Mouse (Mus musculus) olfactory bulb, adult 2 months (tissue): Measurements from ENCODE around the gene Grin3b. TPM values are rescaled to one million over a fixed set of nuclear protein-coding genes. Genes with fewer than 3 reads are reported as not detected.

Source experiments
- H3K27ac ChIP-seq: fragments of 200-500 bp; 2 replicates; pipeline ENCODE4 v1.5.1; 2012; ENCODE audit warnings: low read depth, low read length; ENCODE audit not compliant: insufficient read depth
- H3K4me1 ChIP-seq: fragments of 200-500 bp; 2 replicates; pipeline ENCODE4 v1.6.1; 2012; ENCODE audit warnings: low read length; ENCODE audit not compliant: control insufficient read depth, insufficient read depth
- H3K4me3 ChIP-seq: fragments of 200-500 bp; 2 replicates; pipeline ENCODE4 v1.5.1; 2012; ENCODE audit warnings: mild to moderate bottlenecking, low read depth, low read length, moderate library complexity; ENCODE audit not compliant: insufficient read depth
- CTCF ChIP-seq: fragments of 200-500 bp; IDR thresholded peaks from 2 replicates; pipeline ENCODE4 v1.5.1; 2012; ENCODE audit warnings: low read depth, mild to moderate bottlenecking, low read length, moderate library complexity; ENCODE audit not compliant: insufficient read depth
- POLR2A ChIP-seq: fragments of 200-500 bp; IDR thresholded peaks from 2 replicates; pipeline ENCODE4 v1.6.1; 2012; ENCODE audit warnings: mild to moderate bottlenecking, low read depth, low read length, moderate library complexity; ENCODE audit not compliant: insufficient read depth
- WGBS: fragments of 180-500 bp; shearing (Covaris S2); methylation state at CpG from one replicate; pipeline ENCODE4 v1.1.7; 2018; 5-methylcytosine and 5-hydroxymethylcytosine counted together
- polyA plus RNA-seq: library from polyadenylated mRNA; stranded (reverse); fragments of >200 nt; gene quantifications from 2 replicates; pipeline ENCODE4 v1.2.4, GENCODE M21; 2012; ENCODE audit warnings: low replicate concordance; ENCODE audit not compliant: missing spikeins, insufficient read depth, insufficient read length

The Grin3b gene
- polyA plus RNA-seq, 1 experiment: not detected

DNA sequence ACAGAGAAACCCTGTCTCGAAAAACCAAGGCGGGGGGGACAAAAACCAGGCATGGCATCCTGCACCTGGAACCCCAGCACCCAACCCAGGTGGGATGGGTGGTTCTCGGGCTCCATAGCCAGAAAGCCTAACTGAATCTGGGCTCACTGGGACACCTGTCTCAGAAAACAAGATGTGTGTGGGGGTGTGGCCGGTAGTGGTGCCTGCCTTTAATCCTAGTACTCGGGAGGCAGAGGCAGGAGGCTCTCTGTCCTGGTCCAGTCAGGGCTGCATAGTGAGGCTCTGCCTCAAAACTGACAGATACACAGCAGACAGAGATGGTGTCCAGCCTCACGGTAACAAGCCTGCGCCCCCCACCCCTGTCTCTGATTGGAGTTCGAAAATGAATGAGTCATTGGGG lies 52.3 kb downstream of the Grin3b start:
- Histone ChIP-seq H3K4me3 (no peak overlapping the region), H3K27ac (no peak overlapping the region), H3K4me1 (peaks cover 3% of the 10 kb centered on the region)
- 90% methylated on average over 8 of the region's 8 CpGs for WGBS
- TF ChIP-seq CTCF: no peak
- no peak for TF ChIP-seq POLR2A

DNA sequence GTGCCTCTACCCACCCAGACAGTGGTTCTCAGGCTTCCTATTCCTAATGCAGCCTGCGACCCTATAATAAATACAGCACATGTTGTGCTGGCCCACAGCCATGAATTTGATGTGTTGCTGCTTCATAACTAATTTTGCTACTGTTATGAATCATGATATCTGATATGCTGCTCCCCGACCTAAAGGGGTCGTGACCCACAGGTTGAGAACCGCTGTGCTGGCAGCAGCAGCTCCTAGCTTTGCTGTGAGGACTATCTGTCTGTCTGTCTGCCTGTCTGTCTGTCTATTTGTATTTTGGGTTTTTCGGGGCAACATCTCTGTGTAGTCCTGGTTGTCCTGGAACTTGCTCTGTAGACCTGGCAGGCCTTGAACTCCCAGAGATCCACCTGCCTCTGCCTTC lies 53.2 kb downstream of the Grin3b start:
- TF ChIP-seq POLR2A (no peak), CTCF (no peak)
- H3K4me3 ChIP-seq: no peak overlapping the region
- 80% methylated on average over 5 of the region's 5 CpGs for WGBS
- peaks cover 3% of the 10 kb centered on the region for H3K4me1 ChIP-seq
- H3K27ac ChIP-seq: no peak overlapping the region

DNA sequence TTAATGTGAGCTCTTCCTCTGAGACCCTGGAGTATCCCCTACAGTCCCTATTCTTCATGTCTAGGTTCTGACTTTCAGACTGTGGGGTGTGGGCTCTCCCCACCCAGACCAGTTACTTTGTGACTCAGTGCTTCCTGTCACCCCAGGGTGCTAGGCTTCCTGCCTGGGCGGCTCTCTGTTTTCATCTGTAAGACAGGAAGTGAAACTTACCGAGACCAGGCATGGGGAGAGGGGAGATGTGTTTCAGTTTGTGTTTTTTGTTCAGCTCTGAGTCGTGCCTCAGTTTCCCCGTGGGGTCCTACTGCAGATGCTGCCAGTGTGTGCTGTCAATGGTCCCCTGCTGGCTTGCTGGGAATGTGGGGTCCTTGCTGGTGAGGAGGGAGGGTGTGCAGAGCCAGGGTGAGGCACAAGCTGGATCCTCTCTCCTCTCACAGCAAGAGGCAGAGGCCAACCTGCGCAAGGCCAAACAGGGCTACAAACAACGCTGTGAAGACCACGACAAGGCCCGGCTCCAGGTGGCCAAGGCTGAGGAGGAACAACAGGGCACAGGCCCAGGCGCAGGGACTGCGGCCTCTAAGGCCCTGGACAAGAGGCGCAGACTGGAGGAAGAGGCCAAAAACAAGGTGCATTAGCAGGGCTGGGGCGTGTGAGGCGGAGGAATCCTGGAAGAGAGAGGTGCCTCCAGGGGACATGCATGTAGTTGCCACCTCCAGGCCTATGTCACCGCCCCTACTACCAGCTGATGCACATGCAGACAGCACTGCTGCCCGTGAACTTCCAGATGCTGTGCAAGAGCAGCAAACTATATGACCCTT lies 53.9 kb downstream of the Grin3b start:
- 76% methylated on average over 15 of the region's 15 CpGs for WGBS
- no peak overlapping the region for H3K27ac ChIP-seq
- H3K4me3 ChIP-seq: no peak overlapping the region
- H3K4me1 ChIP-seq: peaks cover 3% of the 10 kb centered on the region
- TF ChIP-seq POLR2A: no peak
- no peak for TF ChIP-seq CTCF

DNA sequence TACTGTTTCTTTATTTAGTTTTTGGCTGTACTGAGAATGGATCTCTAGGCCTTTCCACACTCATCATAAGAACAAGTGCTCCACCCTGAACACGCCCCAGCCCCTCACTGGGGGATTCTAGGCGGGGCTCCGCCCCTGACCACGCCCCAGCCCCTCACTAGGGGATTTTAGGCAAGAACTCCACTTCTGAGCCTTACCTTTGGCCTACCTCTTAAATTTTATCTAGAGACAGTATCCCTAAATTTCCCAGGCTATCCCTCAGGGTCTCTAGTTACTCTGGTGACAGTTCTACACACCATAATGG lies 54.5 kb downstream of the Grin3b start:
- 66% methylated on average over 4 of the region's 4 CpGs for WGBS
- peaks cover 2% of the 10 kb centered on the region for H3K4me1 ChIP-seq
- no peak overlapping the region for H3K27ac ChIP-seq
- no peak overlapping the region for H3K4me3 ChIP-seq
- TF ChIP-seq POLR2A (no peak), CTCF (no peak)

DNA sequence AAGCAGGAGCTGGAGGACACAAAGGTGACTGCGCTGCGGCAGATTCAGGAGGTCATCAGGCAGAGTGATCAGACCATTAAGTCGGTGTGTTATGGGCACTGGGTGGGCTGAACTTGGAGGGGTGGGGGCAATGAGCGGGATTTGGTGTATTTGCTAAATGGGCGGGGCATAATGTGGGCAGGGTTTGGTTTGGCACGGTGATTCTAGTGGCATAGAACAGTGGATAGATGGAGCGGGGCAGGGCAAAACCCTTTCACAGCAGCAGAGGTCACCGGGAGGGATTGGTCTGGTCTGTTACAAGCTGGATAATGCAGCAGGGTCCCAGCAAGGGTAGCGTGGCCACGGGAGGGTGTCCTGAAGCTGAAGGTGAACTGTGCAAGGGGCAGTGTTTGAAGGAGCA lies 54.9 kb downstream of the Grin3b start:
- WGBS: 75% methylated on average over 10 of the region's 10 CpGs
- H3K27ac ChIP-seq: no peak overlapping the region
- H3K4me1 ChIP-seq: no peaks in the 10 kb centered on the region
- no peak for TF ChIP-seq POLR2A
- TF ChIP-seq CTCF: no peak
- no peak overlapping the region for H3K4me3 ChIP-seq

DNA sequence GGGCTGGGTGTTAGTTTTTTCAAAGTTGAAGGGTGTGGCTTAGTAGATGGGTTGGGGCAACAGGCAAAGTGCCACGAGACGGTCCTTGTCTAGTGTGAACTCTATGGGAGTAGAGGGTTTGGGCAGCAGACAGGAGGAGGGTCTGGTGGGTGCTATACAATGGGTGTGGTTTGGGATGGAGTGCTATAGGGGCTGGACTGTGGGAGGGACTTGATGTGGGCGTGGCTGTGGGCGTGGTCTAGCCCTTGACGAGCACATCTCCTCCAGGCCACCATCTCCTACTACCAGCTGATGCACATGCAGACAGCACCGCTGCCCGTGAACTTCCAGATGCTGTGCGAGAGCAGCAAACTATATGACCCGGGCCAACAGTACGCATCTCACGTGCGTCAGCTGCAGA lies 55.4 kb downstream of the Grin3b start:
- 66% methylated on average over 12 of the region's 12 CpGs for WGBS
- Histone ChIP-seq H3K27ac (no peak overlapping the region), H3K4me1 (no peaks in the 10 kb centered on the region), H3K4me3 (no peak overlapping the region)
- no peak for TF ChIP-seq CTCF
- TF ChIP-seq POLR2A: no peak

Other genes starting within 250 kb of the Grin3b start
- gene Polrmt, start 224.1 kb upstream of the Grin3b start, polyA plus RNA-seq: not detected in 2 replicates
- not detected in 2 replicates for gene Fgf22, start 215.6 kb upstream of the Grin3b start, polyA plus RNA-seq
- gene Rnf126, start 203.8 kb upstream of the Grin3b start, polyA plus RNA-seq: not detected in 2 replicates
- not detected in 2 replicates for gene Fstl3, start 193.4 kb upstream of the Grin3b start, polyA plus RNA-seq
- not detected in 2 replicates for gene Prss57, start 179.8 kb upstream of the Grin3b start, polyA plus RNA-seq
- not detected in 2 replicates for gene Palm, start 177.1 kb upstream of the Grin3b start, polyA plus RNA-seq
- gene Misp, start 149.7 kb upstream of the Grin3b start, polyA plus RNA-seq: not detected in 2 replicates
- gene Ptbp1, start 116.3 kb upstream of the Grin3b start, polyA plus RNA-seq: 555 TPM in 1 of 2 replicates, not detected in the other
- not detected in 2 replicates for gene Prtn3, start 96.2 kb upstream of the Grin3b start, polyA plus RNA-seq
- gene Plppr3, start 96.1 kb upstream of the Grin3b start, polyA plus RNA-seq: not detected in 2 replicates
- gene Elane, start 84.5 kb upstream of the Grin3b start, polyA plus RNA-seq: not detected in 2 replicates
- gene Cfd, start 79.9 kb upstream of the Grin3b start, polyA plus RNA-seq: not detected in 2 replicates
- gene Med16, start 61.8 kb upstream of the Grin3b start, polyA plus RNA-seq: not detected in 2 replicates
- gene Gm26602, start 59.9 kb upstream of the Grin3b start, polyA plus RNA-seq: not detected in 2 replicates
- not detected in 2 replicates for gene Kiss1r, start 53.7 kb upstream of the Grin3b start, polyA plus RNA-seq
- gene R3hdm4, start 49.5 kb upstream of the Grin3b start, polyA plus RNA-seq: not detected in 2 replicates
- not detected in 2 replicates for gene Arid3a, start 43.7 kb upstream of the Grin3b start, polyA plus RNA-seq
- gene Wdr18, start 10.6 kb upstream of the Grin3b start, polyA plus RNA-seq: not detected in 2 replicates
- not detected in 2 replicates for gene Tmem259, start 13.6 kb downstream of the Grin3b start, polyA plus RNA-seq
- 124 and 250 TPM in 2 replicates for gene Cnn2, start 17.9 kb downstream of the Grin3b start, polyA plus RNA-seq
- gene Abca7, start 25.8 kb downstream of the Grin3b start, polyA plus RNA-seq: not detected in 2 replicates
- 193 and 203 TPM in 2 replicates for gene Arhgap45, start 45.9 kb downstream of the Grin3b start, polyA plus RNA-seq
- not detected in 2 replicates for gene Polr2e, start 69.1 kb downstream of the Grin3b start, polyA plus RNA-seq
- gene Gpx4, start 76.5 kb downstream of the Grin3b start, polyA plus RNA-seq: not detected in 2 replicates
- not detected in 2 replicates for gene Sbno2, start 134.9 kb downstream of the Grin3b start, polyA plus RNA-seq
- not detected in 2 replicates for gene Stk11, start 145.1 kb downstream of the Grin3b start, polyA plus RNA-seq
- gene Atp5d, start 167.9 kb downstream of the Grin3b start, polyA plus RNA-seq: not detected in 2 replicates
- not detected in 2 replicates for gene Cbarp, start 170.1 kb downstream of the Grin3b start, polyA plus RNA-seq
- 128 TPM in 1 of 2 replicates, not detected in the other for gene Midn, start 177.6 kb downstream of the Grin3b start, polyA plus RNA-seq
- gene Cirbp, start 195.3 kb downstream of the Grin3b start, polyA plus RNA-seq: not detected in 2 replicates
- not detected in 2 replicates for gene 1600002K03Rik, start 202.2 kb downstream of the Grin3b start, polyA plus RNA-seq
- not detected in 2 replicates for gene Efna2, start 208.8 kb downstream of the Grin3b start, polyA plus RNA-seq